Mouse (Mus musculus): ENCODE results near the gene Spink8. TPM values are rescaled to one million over a fixed set of nuclear protein-coding genes. Genes with fewer than 3 reads are reported as not detected.
"Not testable (repeated sequence)": the region's sequence is repeated elsewhere in the genome, so short reads cannot be mapped to it uniquely, and the experiment has no call there.

Gene Spink8
- not detected in 2 replicates for polyA plus RNA-seq (2015; fragmentation: Nextera tagmentation; extraction: Ambion mirVana)

- no peak within 1 kb of the TSS for H3K27ac ChIP-seq (replicated peaks)
- H3K27me3 ChIP-seq, result no peaks in the 10 kb centered on the region
- no peak within 1 kb of the TSS for H3K9ac ChIP-seq (replicated peaks)
- H3K4me1 ChIP-seq, result no peaks in the 10 kb centered on the region
- no peak within 1 kb of the TSS for H3K4me2 ChIP-seq (replicated peaks)
- no peak within 1 kb of the TSS for H3K4me3 ChIP-seq
- H3K9me3 ChIP-seq, result no peaks in the 10 kb centered on the region
- no peaks in the 10 kb centered on the region for H3K36me3 ChIP-seq
- no peak for ATAC-seq (replicated peaks)
- WGBS, result 81% methylated on average over 1 of the region's 1 CpGs
Measured at GRCm38 (mm10) chr9:109811980-109812379, at the start of gene Spink8. Gene Spink8, plus strand, starts transcription at chr9:109812280.

- H3K36me3 ChIP-seq; H3K9ac ChIP-seq (replicated peaks); H3K27me3 ChIP-seq; H3K4me2 ChIP-seq (replicated peaks); ATAC-seq (replicated peaks); H3K4me1 ChIP-seq; H3K9me3 ChIP-seq; H3K27ac ChIP-seq (replicated peaks); H3K4me3 ChIP-seq: not testable (repeated sequence)
- 78% methylated on average over 1 of the region's 1 CpGs for WGBS
Measured at GRCm38 (mm10) chr9:109766841-109767240, 45.2 kb upstream of the Spink8 start.

- H3K9ac ChIP-seq (replicated peaks); H3K9me3 ChIP-seq; H3K4me2 ChIP-seq (replicated peaks); H3K27ac ChIP-seq (replicated peaks); H3K4me1 ChIP-seq; H3K36me3 ChIP-seq; ATAC-seq (replicated peaks); H3K27me3 ChIP-seq; H3K4me3 ChIP-seq: not testable (repeated sequence)
- 83% methylated on average over 4 of the region's 4 CpGs for WGBS
Measured at GRCm38 (mm10) chr9:109790570-109790969, 21.5 kb upstream of the Spink8 start, which contains the start of gene Fbxw27. Gene Fbxw27, minus strand, starts transcription at chr9:109790670.

GRCm38 (mm10) chr9:109795221-109795620, 16.9 kb upstream of the Spink8 start:
- WGBS, result 69% methylated on average over 2 of the region's 2 CpGs
- no peak for ATAC-seq (replicated peaks)
- H3K4me2 ChIP-seq (replicated peaks), result no peak overlapping the region

GRCm38 (mm10) chr9:109795811-109796210, 16.3 kb upstream of the Spink8 start:
- Histone ChIP-seq H3K4me1 (no peaks in the 10 kb centered on the region), H3K27me3 (no peaks in the 10 kb centered on the region), H3K9me3 (no peaks in the 10 kb centered on the region), H3K4me2 (replicated peaks) (no peak overlapping the region), H3K9ac (replicated peaks) (no peak overlapping the region), H3K36me3 (no peaks in the 10 kb centered on the region), H3K27ac (replicated peaks) (no peak overlapping the region), H3K4me3 (no peak overlapping the region)
- no peak for ATAC-seq (replicated peaks)
- whole genome bisulfite sequencing, result 42% methylated on average over 2 of the region's 2 CpGs

More at GRCm38 (mm10) chr9:109795221-109795620, 16.9 kb upstream of the Spink8 start:
- Histone ChIP-seq H3K9me3 (no peaks in the 10 kb centered on the region), H3K27me3 (no peaks in the 10 kb centered on the region), H3K36me3 (no peaks in the 10 kb centered on the region), H3K9ac (replicated peaks) (no peak overlapping the region), H3K4me3 (no peak overlapping the region), H3K27ac (replicated peaks) (no peak overlapping the region), H3K4me1 (no peaks in the 10 kb centered on the region)

- no peak overlapping the region for H3K9ac ChIP-seq (replicated peaks)
- H3K4me1 ChIP-seq, result no peaks in the 10 kb centered on the region
- no peak overlapping the region for H3K27ac ChIP-seq (replicated peaks)
- no peak overlapping the region for H3K4me3 ChIP-seq
- H3K9me3 ChIP-seq, result no peaks in the 10 kb centered on the region
- 86% methylated on average over 1 of the region's 1 CpGs for WGBS
- H3K4me2 ChIP-seq (replicated peaks), result no peak overlapping the region
- no peaks in the 10 kb centered on the region for H3K27me3 ChIP-seq
- ATAC-seq (replicated peaks), result no peak
- H3K36me3 ChIP-seq, result no peaks in the 10 kb centered on the region
Measured at GRCm38 (mm10) chr9:109798051-109798450, 14.0 kb upstream of the Spink8 start.

- not testable (repeated sequence) for ATAC-seq (replicated peaks); H3K27me3 ChIP-seq; H3K4me2 ChIP-seq (replicated peaks); H3K9ac ChIP-seq (replicated peaks); H3K4me3 ChIP-seq; H3K4me1 ChIP-seq; H3K9me3 ChIP-seq; H3K36me3 ChIP-seq; H3K27ac ChIP-seq (replicated peaks)
- WGBS, result 85% methylated on average over 2 of the region's 2 CpGs
Measured at GRCm38 (mm10) chr9:109805596-109805995, 6.5 kb upstream of the Spink8 start.

GRCm38 (mm10) chr9:109806260-109806659, 5.8 kb upstream of the Spink8 start:
- Histone ChIP-seq H3K9ac (replicated peaks) (no peak overlapping the region), H3K27me3 (no peaks in the 10 kb centered on the region), H3K4me3 (no peak overlapping the region), H3K36me3 (no peaks in the 10 kb centered on the region), H3K9me3 (no peaks in the 10 kb centered on the region), H3K4me1 (no peaks in the 10 kb centered on the region), H3K4me2 (replicated peaks) (no peak overlapping the region), H3K27ac (replicated peaks) (no peak overlapping the region)
- no peak for ATAC-seq (replicated peaks)
- 53% methylated on average over 1 of the region's 1 CpGs for WGBS

GRCm38 (mm10) chr9:109806695-109807293, 5.3 kb upstream of the Spink8 start:
- Histone ChIP-seq H3K27me3 (no peaks in the 10 kb centered on the region), H3K4me3 (no peak overlapping the region), H3K9ac (replicated peaks) (no peak overlapping the region), H3K4me1 (no peaks in the 10 kb centered on the region), H3K36me3 (no peaks in the 10 kb centered on the region), H3K4me2 (replicated peaks) (no peak overlapping the region), H3K27ac (replicated peaks) (no peak overlapping the region), H3K9me3 (no peaks in the 10 kb centered on the region)
- WGBS, result 88% methylated on average over 2 of the region's 2 CpGs
- ATAC-seq (replicated peaks), result no peak

GRCm38 (mm10) chr9:109807898-109808297, 4.2 kb upstream of the Spink8 start:
- 52% methylated on average over 3 of the region's 3 CpGs for WGBS
- Histone ChIP-seq H3K9me3 (no peaks in the 10 kb centered on the region), H3K36me3 (no peaks in the 10 kb centered on the region), H3K9ac (replicated peaks) (no peak overlapping the region), H3K4me1 (no peaks in the 10 kb centered on the region), H3K4me3 (no peak overlapping the region), H3K4me2 (replicated peaks) (no peak overlapping the region), H3K27ac (replicated peaks) (no peak overlapping the region), H3K27me3 (no peaks in the 10 kb centered on the region)
- ATAC-seq (replicated peaks), result no peak

GRCm38 (mm10) chr9:109813424-109813823, 1.3 kb downstream of the Spink8 start:
- 0 out of 2 replicates have a peak, but pooled peaks have one; percentile 26 for ATAC-seq (replicated peaks)
- H3K27me3 ChIP-seq, result no peaks in the 10 kb centered on the region
- H3K9me3 ChIP-seq, result no peaks in the 10 kb centered on the region
- H3K4me2 ChIP-seq (replicated peaks), result no peak overlapping the region
- H3K4me3 ChIP-seq, result no peak overlapping the region
- 36% methylated on average over 7 of the region's 7 CpGs for WGBS
- 0 out of 2 replicates have a peak overlapping the region, but pooled peaks have one; percentile 7 for H3K27ac ChIP-seq (replicated peaks)
- H3K4me1 ChIP-seq, result no peaks in the 10 kb centered on the region
- no peaks in the 10 kb centered on the region for H3K36me3 ChIP-seq
- H3K9ac ChIP-seq (replicated peaks), result no peak overlapping the region

- ATAC-seq (replicated peaks), result no peak
- H3K9ac ChIP-seq (replicated peaks), result no peak overlapping the region
- H3K4me1 ChIP-seq, result no peaks in the 10 kb centered on the region
- no peak overlapping the region for H3K4me3 ChIP-seq
- no peaks in the 10 kb centered on the region for H3K36me3 ChIP-seq
- no peak overlapping the region for H3K4me2 ChIP-seq (replicated peaks)
- WGBS, result 65% methylated on average over 6 of the region's 6 CpGs
- no peak overlapping the region for H3K27ac ChIP-seq (replicated peaks)
- no peaks in the 10 kb centered on the region for H3K9me3 ChIP-seq
- no peaks in the 10 kb centered on the region for H3K27me3 ChIP-seq
Measured at GRCm38 (mm10) chr9:109816341-109816740, 4.3 kb downstream of the Spink8 start.

GRCm38 (mm10) chr9:109825739-109826138, 13.7 kb downstream of the Spink8 start:
- 74% methylated on average over 4 of the region's 4 CpGs for WGBS
- Histone ChIP-seq H3K27me3 (no peaks in the 10 kb centered on the region), H3K4me2 (replicated peaks) (no peak overlapping the region), H3K27ac (replicated peaks) (no peak overlapping the region), H3K9ac (replicated peaks) (no peak overlapping the region), H3K36me3 (no peaks in the 10 kb centered on the region; the same call in 1 of the 2 replicates), H3K4me1 (no peaks in the 10 kb centered on the region), H3K9me3 (no peaks in the 10 kb centered on the region), H3K4me3 (no peak overlapping the region)
- ATAC-seq (replicated peaks), result no peak
